Comparison of ENCODE assay signal across 8 mouse cellular contexts in genomic region chr17:34932287-34932686, GRCm38 (mm10). TPM values are rescaled to one million over a fixed set of nuclear protein-coding genes. Genes with fewer than 3 reads are reported as not detected.
DNase-seq lines count a peak whose midpoint lies in the region; ATAC-seq and TF ChIP-seq lines count a peak whose summit lies in the region.

No protein-coding gene starts in this region.

- H3K36me3 ChIP-seq in kidney, embryonic 16.5 days (ENCODE audit: insufficient read depth, low read length) = no peaks in the 10 kb centered on the region
- H3K36me3 ChIP-seq in hindbrain, embryonic 16.5 days (ENCODE audit: control insufficient read depth, insufficient read depth, low read length) = no peaks in the 10 kb centered on the region; the same call in 1 of the 2 replicates
- H3K36me3 ChIP-seq in midbrain, postnatal 0 days (ENCODE audit: insufficient read depth, low read length) = peaks cover 16% of the 10 kb centered on the region

- intact Hi-C loops in left cerebral cortex, postnatal 4 days (cut with DNase I) = loop anchor here (2.0 kb wide), 1 partner anchor 71 kb away; no protein-coding TSS in a partner anchor

- peaks cover 14% of the 10 kb centered on the region for H3K4me1 ChIP-seq in kidney, embryonic 16.5 days (ENCODE audit: insufficient read depth, low read length)
- peaks cover 34% of the 10 kb centered on the region for H3K4me1 ChIP-seq in bone marrow macrophage, adult 2 months (ENCODE audit: control insufficient read depth, insufficient read depth, low read length)
- H3K4me1 ChIP-seq in hindbrain, embryonic 16.5 days (ENCODE audit: control insufficient read depth, insufficient read depth, low read depth, low read length) = peaks cover 7% of the 10 kb centered on the region
- H3K4me1 ChIP-seq in midbrain, postnatal 0 days (ENCODE audit: insufficient read depth, low read length) = 0 out of 2 replicates have a peak, but pooled peaks cover 3% of the 10 kb centered on the region

- no peak for TF ChIP-seq CTCF in bone marrow macrophage, adult 2 months (IDR thresholded peaks at IDR 0.05; ENCODE audit: low read depth, low read length)
- no peak for TF ChIP-seq CTCF in midbrain, postnatal 0 days (IDR thresholded peaks at IDR 0.05)

- peak overlapping the region; percentile 76 for H3K4me3 ChIP-seq in kidney, embryonic 16.5 days (ENCODE audit: low read length)
- H3K4me3 ChIP-seq in bone marrow macrophage, adult 2 months (ENCODE audit: insufficient read depth, low read length) = peak overlapping the region; percentile 88
- peak overlapping the region; percentile 78 for H3K4me3 ChIP-seq in hindbrain, embryonic 16.5 days (ENCODE audit: low read length)
- peak overlapping the region; percentile 66 for H3K4me3 ChIP-seq in midbrain, postnatal 0 days (ENCODE audit: low read depth, low read length)

- no peak overlapping the region for H3K27ac ChIP-seq in kidney, embryonic 16.5 days (ENCODE audit: low read length)
- H3K27ac ChIP-seq in bone marrow macrophage, adult 2 months (ENCODE audit: insufficient read depth, low read depth, low read length) = no peak overlapping the region
- H3K27ac ChIP-seq in hindbrain, embryonic 16.5 days (ENCODE audit: low read depth, low read length) = no peak overlapping the region
- H3K27ac ChIP-seq in midbrain, postnatal 0 days (ENCODE audit: low read depth, low read length) = no peak overlapping the region

- peak overlapping the region; percentile 74 for H3K4me2 ChIP-seq in kidney, embryonic 16.5 days (replicated peaks; ENCODE audit: low read depth, low read length)
- H3K4me2 ChIP-seq in hindbrain, embryonic 16.5 days (ENCODE audit: low read length) = peak overlapping the region; percentile 92
- H3K4me2 ChIP-seq in midbrain, postnatal 0 days (ENCODE audit: low read depth, low read length, poor library complexity, severe bottlenecking) = peak overlapping the region; percentile 94

- no peaks in the 10 kb centered on the region for H3K9me3 ChIP-seq in kidney, embryonic 16.5 days (ENCODE audit: low read length)
- H3K9me3 ChIP-seq in hindbrain, embryonic 16.5 days (ENCODE audit: control insufficient read depth, low read length) = no peaks in the 10 kb centered on the region
- H3K9me3 ChIP-seq in midbrain, postnatal 0 days (ENCODE audit: low read length) = no peaks in the 10 kb centered on the region

- ATAC-seq in kidney, embryonic 16.5 days (ENCODE audit: low FRiP score, low TSS enrichment) = no peak
- ATAC-seq in hindbrain, embryonic 16.5 days = no peak
- no peak for ATAC-seq in midbrain, postnatal 0 days (ENCODE audit: low FRiP score)

- peak overlapping the region; percentile 83 for H3K9ac ChIP-seq in kidney, embryonic 16.5 days (replicated peaks; ENCODE audit: low read length)
- H3K9ac ChIP-seq in hindbrain, embryonic 16.5 days (ENCODE audit: low read depth, low read length) = peak overlapping the region; percentile 87
- peak overlapping the region; percentile 81 for H3K9ac ChIP-seq in midbrain, postnatal 0 days (replicated peaks; ENCODE audit: low read length, poor library complexity, severe bottlenecking)

- DNase-seq in kidney, adult 11 months = no peak
- no peak for DNase-seq in midbrain, postnatal 0 days (ENCODE audit: low spot score)
- no peak for DNase-seq in cerebellum, postnatal 25 days
- DNase-seq in left cerebral cortex, postnatal 4 days = no peak
- DNase-seq in lung, postnatal 4 days = no peak

- 85% methylated on average over 8 of the region's 8 CpGs for WGBS in kidney, embryonic 16.5 days
- 85% methylated on average over 8 of the region's 8 CpGs for WGBS in hindbrain, embryonic 16.5 days
- WGBS in midbrain, postnatal 0 days = 89% methylated on average over 8 of the region's 8 CpGs

- H3K27me3 ChIP-seq in kidney, embryonic 16.5 days (ENCODE audit: insufficient read depth, low read length) = no peaks in the 10 kb centered on the region
- H3K27me3 ChIP-seq in hindbrain, embryonic 16.5 days (replicated peaks; ENCODE audit: control insufficient read depth, insufficient read depth, low read length) = no peaks in the 10 kb centered on the region
- no peaks in the 10 kb centered on the region for H3K27me3 ChIP-seq in midbrain, postnatal 0 days (ENCODE audit: insufficient read depth, low read length)

- TF ChIP-seq POLR2A in bone marrow macrophage, adult 2 months (IDR thresholded peaks at IDR 0.05; ENCODE audit: borderline replicate concordance, low read depth, low read length) = no peak

RNA-seq across cellular contexts. Expression of gene Neu1, which starts 1.2 kb away (rescaled TPM):
- polyA plus RNA-seq in kidney, embryonic 16.5 days (2015; fragmentation: Nextera tagmentation; extraction: Ambion mirVana) = 50.0 and 54.1 TPM in 2 replicates
- polyA plus RNA-seq in bone marrow macrophage, adult 2 months (2012; ENCODE audit: insufficient read depth, insufficient read length, missing spikeins) = 73.6 and 73.9 TPM in 2 replicates
- 41.7 and 42.1 TPM in 2 replicates for polyA plus RNA-seq in hindbrain, embryonic 16.5 days (2015; fragmentation: Nextera tagmentation; extraction: Ambion mirVana)
- total RNA-seq in midbrain, postnatal 0 days (2014; rRNA removed) = 43.3 and 96.3 TPM in 2 replicates
- polyA plus RNA-seq in midbrain, postnatal 0 days (2015; fragmentation: Nextera tagmentation; extraction: Ambion mirVana) = 42.7 and 47.3 TPM in 2 replicates
- total RNA-seq in left cerebral cortex, postnatal 4 days (2021) = 10 to 100 TPM; 18.8 to 19.1 TPM

RNA-seq across cellular contexts. Expression of gene Slc44a4, which starts 18.0 kb away (rescaled TPM):
- polyA plus RNA-seq in kidney, embryonic 16.5 days (2015; fragmentation: Nextera tagmentation; extraction: Ambion mirVana) = 17.9 and 18.9 TPM in 2 replicates
- not detected in 2 replicates for polyA plus RNA-seq in bone marrow macrophage, adult 2 months (2012; ENCODE audit: insufficient read depth, insufficient read length, missing spikeins)
- polyA plus RNA-seq in hindbrain, embryonic 16.5 days (2015; fragmentation: Nextera tagmentation; extraction: Ambion mirVana) = 0.21 TPM in 1 of 2 replicates, not detected in the other
- 0.49 TPM in 1 of 2 replicates, not detected in the other for total RNA-seq in midbrain, postnatal 0 days (2014; rRNA removed)
- polyA plus RNA-seq in midbrain, postnatal 0 days (2015; fragmentation: Nextera tagmentation; extraction: Ambion mirVana) = 0.11 TPM in 1 of 2 replicates, not detected in the other
- total RNA-seq in left cerebral cortex, postnatal 4 days (2021) = under 1 TPM in 1 of 2 experiments, not detected in 1; 0.20 TPM

RNA-seq across cellular contexts. Expression of gene Hspa1b, which starts 26.8 kb away (rescaled TPM):
- 0.76 and 0.80 TPM in 2 replicates for polyA plus RNA-seq in kidney, embryonic 16.5 days (2015; fragmentation: Nextera tagmentation; extraction: Ambion mirVana)
- polyA plus RNA-seq in bone marrow macrophage, adult 2 months (2012; ENCODE audit: insufficient read depth, insufficient read length, missing spikeins) = 1.2 and 1.5 TPM in 2 replicates
- 0.45 and 0.74 TPM in 2 replicates for polyA plus RNA-seq in hindbrain, embryonic 16.5 days (2015; fragmentation: Nextera tagmentation; extraction: Ambion mirVana)
- 16.8 and 18.2 TPM in 2 replicates for total RNA-seq in midbrain, postnatal 0 days (2014; rRNA removed)
- 0.47 and 0.79 TPM in 2 replicates for polyA plus RNA-seq in midbrain, postnatal 0 days (2015; fragmentation: Nextera tagmentation; extraction: Ambion mirVana)
- total RNA-seq in left cerebral cortex, postnatal 4 days (2021) = 1 to 10 TPM; 1.6 to 2.3 TPM

RNA-seq across cellular contexts. Expression of gene Ehmt2, which starts 34.0 kb away (rescaled TPM):
- 89.9 and 92.8 TPM in 2 replicates for polyA plus RNA-seq in kidney, embryonic 16.5 days (2015; fragmentation: Nextera tagmentation; extraction: Ambion mirVana)
- polyA plus RNA-seq in bone marrow macrophage, adult 2 months (2012; ENCODE audit: insufficient read depth, insufficient read length, missing spikeins) = 145 and 150 TPM in 2 replicates
- 81.9 and 95.3 TPM in 2 replicates for polyA plus RNA-seq in hindbrain, embryonic 16.5 days (2015; fragmentation: Nextera tagmentation; extraction: Ambion mirVana)
- 312 and 375 TPM in 2 replicates for total RNA-seq in midbrain, postnatal 0 days (2014; rRNA removed)
- polyA plus RNA-seq in midbrain, postnatal 0 days (2015; fragmentation: Nextera tagmentation; extraction: Ambion mirVana) = 58.8 and 69.0 TPM in 2 replicates
- total RNA-seq in left cerebral cortex, postnatal 4 days (2021) = 100 to 1,000 TPM; 232 to 251 TPM

RNA-seq across cellular contexts. Expression of gene C2, which starts 34.2 kb away (rescaled TPM):
- 4.6 and 5.7 TPM in 2 replicates for polyA plus RNA-seq in kidney, embryonic 16.5 days (2015; fragmentation: Nextera tagmentation; extraction: Ambion mirVana)
- not detected in 2 replicates for polyA plus RNA-seq in bone marrow macrophage, adult 2 months (2012; ENCODE audit: insufficient read depth, insufficient read length, missing spikeins)
- polyA plus RNA-seq in hindbrain, embryonic 16.5 days (2015; fragmentation: Nextera tagmentation; extraction: Ambion mirVana) = 1.8 and 2.8 TPM in 2 replicates
- total RNA-seq in midbrain, postnatal 0 days (2014; rRNA removed) = 2.9 and 3.1 TPM in 2 replicates
- polyA plus RNA-seq in midbrain, postnatal 0 days (2015; fragmentation: Nextera tagmentation; extraction: Ambion mirVana) = 6.0 and 7.0 TPM in 2 replicates
- total RNA-seq in left cerebral cortex, postnatal 4 days (2021) = 1 to 10 TPM; 2.1 to 3.2 TPM

Comparison
In these comparisons a context has a peak if more than half of its experiments do, and no peak if none do; other contexts are left out.
1. RNA of gene Slc44a4, which starts 18.0 kb away (polyA plus RNA-seq): 17.9 to 18.9 TPM in kidney, embryonic 16.5 days; 0.21 TPM in hindbrain, embryonic 16.5 days, 0.11 TPM in midbrain, postnatal 0 days and not detected in bone marrow macrophage, adult 2 months; every median in the first group is over 10 times any median in the second.
2. Peak in every context shown above with its lines, with median percentiles within 50 percentile points of each other: H3K4me2 ChIP-seq, H3K4me3 ChIP-seq and H3K9ac ChIP-seq.